Mouse (Mus musculus): ENCODE data around the gene Adamtsl1. TPM values are rescaled to one million over a fixed set of nuclear protein-coding genes. Genes with fewer than 3 reads are reported as not detected.

Adamtsl1 gene
- polyA plus RNA-seq, 2 experiments = 0.11 to 0.23 TPM

DNA sequence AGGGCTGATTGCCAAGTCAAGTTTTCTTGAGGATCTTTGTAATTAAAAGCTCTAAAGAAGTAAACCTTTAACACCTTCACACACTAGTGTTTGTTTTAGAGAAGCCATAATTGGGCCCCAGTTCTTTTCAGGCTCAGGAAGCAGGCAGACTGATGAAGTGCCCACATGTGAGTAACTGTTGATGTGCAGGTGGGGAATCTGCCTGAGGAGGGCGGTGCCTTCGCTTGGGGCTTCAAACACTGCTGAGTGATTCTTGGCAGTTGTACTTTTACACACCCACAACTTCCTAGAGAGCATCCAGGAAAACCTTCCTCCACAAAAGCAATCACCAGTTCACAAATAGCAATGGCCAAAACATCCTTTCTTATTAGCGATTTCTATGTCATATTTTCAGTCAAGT is 719.2 kb downstream of the Adamtsl1 start:
- H3K4me3 ChIP-seq (ENCODE audit: insufficient read depth in 1 of 2, low read depth in 2 of 2, low read length in 2 of 2) = no peak overlapping the region
- H3K36me3 ChIP-seq (replicated peaks; ENCODE audit: control insufficient read depth, insufficient read depth, low read depth) = no peaks in the 10 kb centered on the region
- H3K27me3 ChIP-seq (ENCODE audit: control insufficient read depth, insufficient read depth, low read length) = no peaks in the 10 kb centered on the region
- no peaks in the 10 kb centered on the region for H3K9me3 ChIP-seq (ENCODE audit: control insufficient read depth, low read length)
- H3K4me2 ChIP-seq (ENCODE audit: low read depth) = no peak overlapping the region
- H3K4me1 ChIP-seq (replicated peaks; ENCODE audit: control insufficient read depth in 2 of 2, insufficient read depth in 2 of 2, low read length in 1 of 2) = no peaks in the 10 kb centered on the region
- TF ChIP-seq EP300 (IDR thresholded peaks at IDR 0.05; ENCODE audit: low read depth) (no peak), CTCF (IDR thresholded peaks at IDR 0.05; ENCODE audit: low read depth) (no peak)
- no peak overlapping the region for H3K9ac ChIP-seq (replicated peaks)
- no peak overlapping the region for H3K27ac ChIP-seq
- DNase-seq (ENCODE audit: low read depth in 3 of 3, low spot score in 3 of 3) (no peak), ATAC-seq (ENCODE audit: insufficient read depth) (no peak)
- whole genome bisulfite sequencing (ENCODE audit: insufficient replicate concordance) = 57% methylated on average over 3 of the region's 3 CpGs

DNA sequence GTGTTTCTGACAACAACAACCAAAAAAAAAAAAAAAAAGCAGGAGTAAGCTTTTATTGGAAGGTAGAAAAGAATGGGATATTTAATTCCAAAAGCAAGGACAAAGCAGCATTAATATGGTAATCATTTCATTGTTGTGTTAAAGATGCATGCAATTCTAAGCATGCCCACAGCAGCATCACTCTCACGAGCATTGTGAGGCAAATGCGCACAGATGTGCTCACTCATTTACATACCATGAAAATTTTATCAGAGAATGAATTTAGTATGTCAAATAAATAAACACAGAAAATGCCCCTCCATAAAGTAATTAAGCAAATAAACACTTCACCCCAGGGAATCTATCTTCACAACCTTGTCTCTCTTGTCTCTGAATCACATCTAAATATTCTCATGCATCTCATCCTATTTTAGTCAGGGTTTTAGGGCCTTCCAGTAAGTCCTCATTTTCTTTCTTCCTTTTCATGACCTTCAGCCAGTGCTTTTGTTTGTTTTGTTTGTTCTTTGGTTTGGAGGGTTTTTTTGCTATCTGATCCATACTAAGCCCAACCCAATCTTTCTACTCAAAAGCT is 728.0 kb downstream of the Adamtsl1 start:
- Histone ChIP-seq H3K27ac (no peak overlapping the region), H3K4me1 (replicated peaks; ENCODE audit: control insufficient read depth in 2 of 2, insufficient read depth in 2 of 2, low read length in 1 of 2) (no peaks in the 10 kb centered on the region), H3K4me2 (ENCODE audit: low read depth) (no peak overlapping the region), H3K36me3 (replicated peaks; ENCODE audit: control insufficient read depth, insufficient read depth, low read depth) (no peaks in the 10 kb centered on the region), H3K4me3 (ENCODE audit: insufficient read depth in 1 of 2, low read depth in 2 of 2, low read length in 2 of 2) (no peak overlapping the region), H3K9me3 (ENCODE audit: control insufficient read depth, low read length) (no peaks in the 10 kb centered on the region), H3K9ac (replicated peaks) (no peak overlapping the region), H3K27me3 (ENCODE audit: control insufficient read depth, insufficient read depth, low read length) (no peaks in the 10 kb centered on the region)
- DNase-seq (ENCODE audit: low read depth in 3 of 3, low spot score in 3 of 3) (no peak), ATAC-seq (ENCODE audit: insufficient read depth) (no peak)
- TF ChIP-seq CTCF (IDR thresholded peaks at IDR 0.05; ENCODE audit: low read depth) = no peak
- TF ChIP-seq EP300 (IDR thresholded peaks at IDR 0.05; ENCODE audit: low read depth) = no peak
- WGBS (ENCODE audit: insufficient replicate concordance) = 59% methylated on average over 2 of the region's 2 CpGs

DNA sequence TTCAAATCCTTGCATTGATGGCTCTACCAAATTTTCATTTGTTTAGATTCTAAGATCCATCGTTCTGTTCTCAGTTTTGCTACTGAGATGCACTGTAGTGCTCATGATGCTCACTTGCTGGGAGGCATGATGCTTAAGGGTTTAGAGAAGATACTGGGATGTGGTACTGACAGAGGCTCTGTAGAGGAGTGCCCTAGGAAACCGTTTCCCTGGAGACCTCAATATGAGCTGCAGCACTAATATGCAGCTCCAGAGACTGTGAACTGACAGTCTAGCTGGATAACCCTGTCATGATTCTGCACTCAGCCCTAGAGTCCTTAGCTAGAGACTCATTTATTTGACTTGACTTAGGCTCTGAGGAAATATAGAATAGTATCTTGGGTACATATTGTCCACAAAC is 756.1 kb downstream of the Adamtsl1 start:
- no peak for DNase-seq (ENCODE audit: low read depth in 3 of 3, low spot score in 3 of 3)
- Histone ChIP-seq H3K27ac (no peak overlapping the region), H3K4me3 (ENCODE audit: insufficient read depth in 1 of 2, low read depth in 2 of 2, low read length in 2 of 2) (no peak overlapping the region), H3K36me3 (replicated peaks; ENCODE audit: control insufficient read depth, insufficient read depth, low read depth) (no peaks in the 10 kb centered on the region), H3K27me3 (ENCODE audit: control insufficient read depth, insufficient read depth, low read length) (no peaks in the 10 kb centered on the region), H3K4me1 (replicated peaks; ENCODE audit: control insufficient read depth in 2 of 2, insufficient read depth in 2 of 2, low read length in 1 of 2) (no peaks in the 10 kb centered on the region), H3K9me3 (ENCODE audit: control insufficient read depth, low read length) (no peaks in the 10 kb centered on the region), H3K9ac (replicated peaks) (no peak overlapping the region), H3K4me2 (ENCODE audit: low read depth) (no peak overlapping the region)
- 40% methylated on average over 2 of the region's 2 CpGs for WGBS (ENCODE audit: insufficient replicate concordance)
- no peak for ATAC-seq (ENCODE audit: insufficient read depth)
- TF ChIP-seq CTCF (IDR thresholded peaks at IDR 0.05; ENCODE audit: low read depth) = no peak
- TF ChIP-seq EP300 (IDR thresholded peaks at IDR 0.05; ENCODE audit: low read depth) = no peak

DNA sequence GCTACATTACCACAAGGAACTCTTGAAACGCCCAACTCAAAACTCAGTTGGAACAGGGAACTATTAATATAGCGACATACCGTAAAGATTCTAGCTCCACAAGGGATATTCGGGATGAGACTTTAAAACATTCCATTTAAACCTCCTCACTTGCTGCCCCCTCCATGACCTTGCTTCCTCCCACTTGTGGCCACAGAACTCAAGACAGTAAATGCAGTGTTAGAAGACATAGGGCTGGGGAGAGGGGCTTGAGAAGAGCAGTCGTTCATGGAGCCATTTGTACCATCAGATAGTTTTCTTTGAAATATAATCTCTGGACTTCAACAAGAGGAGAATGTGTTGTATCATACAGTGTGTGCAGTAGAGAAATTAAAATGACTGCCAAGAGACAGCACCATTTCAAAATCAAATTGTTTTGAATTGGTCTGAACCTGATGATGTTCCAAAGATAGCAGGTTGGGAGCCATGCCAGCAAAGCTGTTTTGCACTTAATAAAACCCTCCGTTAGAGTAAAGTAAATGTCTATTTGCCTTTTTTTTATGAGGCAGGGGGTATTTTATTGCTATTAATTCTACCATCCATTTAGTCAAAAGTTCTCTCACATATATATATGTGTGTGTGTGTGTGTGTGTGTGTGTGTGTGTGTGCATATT is 759.9 kb downstream of the Adamtsl1 start:
- no peaks in the 10 kb centered on the region for H3K9me3 ChIP-seq (ENCODE audit: control insufficient read depth, low read length)
- TF ChIP-seq EP300 (IDR thresholded peaks at IDR 0.05; ENCODE audit: low read depth) (no peak), CTCF (IDR thresholded peaks at IDR 0.05; ENCODE audit: low read depth) (no peak)
- no peak overlapping the region for H3K9ac ChIP-seq (replicated peaks)
- ATAC-seq (ENCODE audit: insufficient read depth) = no peak
- H3K4me2 ChIP-seq (ENCODE audit: low read depth) = no peak overlapping the region
- no peaks in the 10 kb centered on the region for H3K4me1 ChIP-seq (replicated peaks; ENCODE audit: control insufficient read depth in 2 of 2, insufficient read depth in 2 of 2, low read length in 1 of 2)
- 67% methylated on average over 6 of the region's 6 CpGs for WGBS (ENCODE audit: insufficient replicate concordance)
- H3K4me3 ChIP-seq (ENCODE audit: insufficient read depth in 1 of 2, low read depth in 2 of 2, low read length in 2 of 2) = no peak overlapping the region
- H3K27me3 ChIP-seq (ENCODE audit: control insufficient read depth, insufficient read depth, low read length) = no peaks in the 10 kb centered on the region
- DNase-seq (ENCODE audit: low read depth in 3 of 3, low spot score in 3 of 3) = no peak
- H3K27ac ChIP-seq = no peak overlapping the region
- no peaks in the 10 kb centered on the region for H3K36me3 ChIP-seq (replicated peaks; ENCODE audit: control insufficient read depth, insufficient read depth, low read depth)

DNA sequence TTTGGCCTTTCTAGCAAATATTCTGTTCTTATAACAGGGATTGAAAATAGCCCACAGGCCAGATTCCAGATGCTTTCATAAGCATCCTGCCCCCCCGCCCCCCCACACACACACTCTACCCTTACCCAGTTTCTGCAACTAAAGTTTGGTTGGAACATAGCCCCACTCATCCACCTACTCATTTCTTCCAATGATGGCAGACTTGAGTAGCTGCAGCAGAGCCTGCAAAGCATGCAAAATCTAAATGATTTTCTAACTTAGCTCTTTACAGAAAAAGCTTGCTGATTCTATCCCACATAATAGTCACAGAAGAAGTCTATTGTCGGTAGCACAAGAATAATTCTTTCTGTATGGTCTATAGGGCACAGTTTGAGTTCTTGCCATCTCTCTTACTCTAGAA is 760.7 kb downstream of the Adamtsl1 start:
- Histone ChIP-seq H3K4me1 (replicated peaks; ENCODE audit: control insufficient read depth in 2 of 2, insufficient read depth in 2 of 2, low read length in 1 of 2) (no peaks in the 10 kb centered on the region), H3K9me3 (ENCODE audit: control insufficient read depth, low read length) (no peaks in the 10 kb centered on the region), H3K36me3 (replicated peaks; ENCODE audit: control insufficient read depth, insufficient read depth, low read depth) (no peaks in the 10 kb centered on the region), H3K4me2 (ENCODE audit: low read depth) (no peak overlapping the region), H3K9ac (replicated peaks) (no peak overlapping the region), H3K27me3 (ENCODE audit: control insufficient read depth, insufficient read depth, low read length) (no peaks in the 10 kb centered on the region), H3K27ac (no peak overlapping the region), H3K4me3 (ENCODE audit: insufficient read depth in 1 of 2, low read depth in 2 of 2, low read length in 2 of 2) (no peak overlapping the region)
- WGBS (ENCODE audit: insufficient replicate concordance) = 55% methylated on average over 2 of the region's 2 CpGs
- ATAC-seq (ENCODE audit: insufficient read depth) (no peak), DNase-seq (ENCODE audit: low read depth in 3 of 3, low spot score in 3 of 3) (no peak)
- TF ChIP-seq EP300 (IDR thresholded peaks at IDR 0.05; ENCODE audit: low read depth) (no peak), CTCF (IDR thresholded peaks at IDR 0.05; ENCODE audit: low read depth) (no peak)
